Mouse (Mus musculus) liver, postnatal 0 days (tissue): ENCODE results near the gene A530064D06Rik. TPM values are rescaled to one million over a fixed set of nuclear protein-coding genes. Genes with fewer than 3 reads are reported as not detected.

Experiments used
- ATAC-seq: fragments of 200-750 bp; cut with Nextera tagmentation; 2 replicates; pipeline ENCODE4 v1.8.0; 2017; ENCODE audit warnings: mild to moderate bottlenecking, moderate library complexity
- DNase-seq: peaks from one replicate; pipeline ENCODE4 v3.0.0-alpha.2; 2016
- H3K27ac ChIP-seq: fragments of 300-500 bp; sonication (generic); 2 replicates; pipeline ENCODE4 v1.5.1; 2014; ENCODE audit warnings: antibody characterized with exemption, moderate library complexity, mild to moderate bottlenecking, low read depth
- H3K27me3 ChIP-seq: fragments of 300-500 bp; sonication (generic); 2 replicates; pipeline ENCODE4 v1.6.1; 2014; ENCODE audit warnings: low read length, control low read depth, mixed read lengths; ENCODE audit not compliant: insufficient read depth
- H3K36me3 ChIP-seq: fragments of 300-500 bp; sonication (generic); replicated peaks from 2 replicates; pipeline ENCODE4 v1.6.1; 2014; ENCODE audit warnings: mild to moderate bottlenecking, control low read depth, low read length, moderate library complexity, mixed read lengths; ENCODE audit not compliant: insufficient read depth
- H3K4me1 ChIP-seq: fragments of 300-500 bp; sonication (generic); 2 replicates; pipeline ENCODE4 v1.6.1; 2014; ENCODE audit warnings: antibody characterized with exemption, mild to moderate bottlenecking, control low read depth; ENCODE audit not compliant: insufficient read depth
- H3K4me2 ChIP-seq: fragments of 300-500 bp; sonication (generic); 2 replicates; pipeline ENCODE4 v1.6.1; 2014; ENCODE audit warnings: low read depth, mild to moderate bottlenecking, low read length, moderate library complexity, mixed read lengths
- H3K4me3 ChIP-seq: fragments of 300-500 bp; sonication (generic); 2 replicates; pipeline ENCODE4 v1.5.1; 2014; ENCODE audit warnings: low read depth, low read length
- H3K9ac ChIP-seq: fragments of 300-500 bp; sonication (generic); replicated peaks from 2 replicates; pipeline ENCODE4 v1.6.1; 2014; ENCODE audit warnings: mild to moderate bottlenecking, moderate library complexity
- H3K9me3 ChIP-seq: fragments of 300-500 bp; sonication (generic); 2 replicates; pipeline ENCODE4 v1.6.1; 2016; ENCODE audit warnings: mild to moderate bottlenecking, control low read depth, low read length, mixed read lengths
- CTCF ChIP-seq: sonication (generic); IDR thresholded peaks from 2 replicates; pipeline ENCODE4 v1.5.1; 2016; ENCODE audit warnings: antibody characterized with exemption, low read depth
- EP300 ChIP-seq: IDR thresholded peaks from 2 replicates; pipeline ENCODE4 v1.6.1; 2016; ENCODE audit warnings: antibody characterized with exemption, low read depth, mild to moderate bottlenecking
- WGBS: fragments of 180-500 bp; shearing (Covaris S2); extraction: QIAGEN DNeasy Blood & Tissue Kit; methylation state at CpG from one replicate; pipeline ENCODE4 v1.1.7; 2014; ENCODE audit not compliant: insufficient replicate concordance; 5-methylcytosine and 5-hydroxymethylcytosine counted together
- polyA plus RNA-seq: library from polyadenylated mRNA; unstranded; fragments of >200 nt; fragmentation: Nextera tagmentation; extraction: Ambion mirVana; gene quantifications from 2 replicates; pipeline ENCODE4 v1.2.1, GENCODE M21; 2015

The A530064D06Rik gene
- polyA plus RNA-seq, 1 experiment from 2014 or later: 1.7 TPM

DNA sequence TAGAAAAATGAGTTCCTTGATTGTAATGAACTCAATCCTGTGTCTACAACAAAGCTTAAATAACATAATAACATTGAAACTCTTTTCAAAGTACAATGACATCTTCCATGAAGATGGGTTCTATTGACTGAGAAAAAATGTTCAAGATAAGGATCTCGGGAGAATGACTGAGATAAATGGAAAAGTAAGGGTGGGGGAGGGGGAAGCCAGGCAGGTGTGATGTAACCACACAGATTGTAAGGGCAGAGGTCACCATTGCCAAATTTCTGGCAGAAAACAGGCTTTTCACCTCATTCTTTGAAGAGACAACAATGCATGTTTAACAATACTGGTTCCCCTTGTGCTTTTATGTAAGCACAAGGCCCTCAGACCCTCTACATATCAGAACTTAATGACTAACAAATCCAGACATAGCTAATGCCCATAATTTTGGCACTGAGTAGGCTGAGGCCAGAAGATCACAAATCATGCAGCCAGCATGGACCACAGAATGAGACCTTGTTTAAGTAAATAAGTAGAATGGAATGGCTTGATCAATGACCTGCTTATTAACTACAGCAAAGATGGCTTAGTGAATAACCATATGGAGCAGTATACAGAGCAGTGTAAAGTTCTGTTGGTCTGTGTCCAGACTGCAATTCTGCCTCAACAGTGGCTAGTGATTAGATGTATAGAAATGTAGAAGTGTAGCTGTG is 9.5 kb downstream of the A530064D06Rik start:
- H3K27ac ChIP-seq: no peak overlapping the region
- ATAC-seq (peak; percentile 82), DNase-seq (no peak)
- TF ChIP-seq CTCF: no peak
- TF ChIP-seq EP300: no peak
- H3K36me3 ChIP-seq: no peaks in the 10 kb centered on the region
- H3K4me1 ChIP-seq: no peaks in the 10 kb centered on the region
- H3K9ac ChIP-seq: no peak overlapping the region
- no peaks in the 10 kb centered on the region for H3K27me3 ChIP-seq
- no peak overlapping the region for H3K4me3 ChIP-seq
- no peaks in the 10 kb centered on the region for H3K9me3 ChIP-seq
- no peak overlapping the region for H3K4me2 ChIP-seq
- 20% methylated on average over 1 of the region's 1 CpGs for WGBS

DNA sequence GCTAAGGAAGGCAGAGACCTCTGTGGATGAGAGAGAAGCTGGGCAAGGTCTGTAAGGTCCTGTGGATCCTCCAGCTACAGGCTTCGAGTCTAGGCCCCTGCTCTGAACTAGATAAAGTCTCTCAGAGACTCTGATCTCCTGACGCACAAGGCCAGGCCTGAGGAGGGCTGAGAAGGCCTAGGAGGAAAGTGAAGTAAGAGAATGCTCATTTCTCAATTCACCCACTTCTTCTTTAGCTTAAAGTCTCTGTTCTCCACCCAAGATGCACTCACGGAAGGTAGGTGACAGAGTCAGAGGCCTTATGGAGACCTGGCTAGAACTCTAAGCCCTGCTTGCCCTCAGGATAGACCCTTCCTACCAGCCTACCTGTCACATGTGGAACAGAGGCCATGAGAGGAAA is 21.0 kb downstream of the A530064D06Rik start, which contains the start of gene 9830107B12Rik:
9830107B12Rik (minus strand) TSS at position 149 of the 400 bp plus-strand sequence.
- 56% methylated on average over 3 of the region's 3 CpGs for WGBS
- no peak within 1 kb of the TSS for H3K4me3 ChIP-seq
- H3K4me1 ChIP-seq: no peaks in the 10 kb centered on the region
- H3K27ac ChIP-seq: peak within 1 kb of the TSS; percentile 49
- TF ChIP-seq CTCF: no peak
- TF ChIP-seq EP300: no peak
- H3K9me3 ChIP-seq: no peaks in the 10 kb centered on the region
- no peaks in the 10 kb centered on the region for H3K36me3 ChIP-seq
- no peaks in the 10 kb centered on the region for H3K27me3 ChIP-seq
- peak within 1 kb of the TSS; percentile 30; the same call in 1 of the 2 replicates for H3K4me2 ChIP-seq
- DNase-seq (no peak), ATAC-seq (no peak)
- H3K9ac ChIP-seq: 0 out of 2 replicates have a peak within 1 kb of the TSS, but pooled peaks have one; percentile 26

DNA sequence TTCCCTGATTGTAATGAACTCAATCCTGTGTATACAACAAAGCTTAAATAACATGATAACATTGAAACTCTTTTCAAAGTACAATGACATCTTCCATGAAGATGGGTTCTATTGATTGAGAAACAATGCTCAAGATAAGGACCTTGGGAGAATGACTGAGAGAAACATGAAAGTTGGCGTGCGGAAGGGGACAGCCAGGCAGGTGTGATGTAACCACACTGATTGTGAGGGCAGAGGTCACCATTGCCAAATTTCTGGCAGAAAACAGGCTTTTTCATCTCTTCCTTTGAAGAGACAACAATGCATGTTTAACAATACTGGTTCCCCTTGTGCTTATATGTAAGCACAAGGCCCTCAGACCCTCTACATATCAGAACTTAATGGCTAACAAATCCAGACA is 34.3 kb downstream of the A530064D06Rik start:
- no peaks in the 10 kb centered on the region for H3K4me1 ChIP-seq
- no peak overlapping the region for H3K9ac ChIP-seq
- WGBS: 55% methylated on average over 2 of the region's 2 CpGs
- DNase-seq: no peak
- no peaks in the 10 kb centered on the region for H3K27me3 ChIP-seq
- H3K4me3 ChIP-seq: no peak overlapping the region
- 0 out of 2 replicates have a peak, but pooled peaks have one; percentile 49 for ATAC-seq
- no peaks in the 10 kb centered on the region for H3K36me3 ChIP-seq
- H3K9me3 ChIP-seq: no peaks in the 10 kb centered on the region
- H3K4me2 ChIP-seq: no peak overlapping the region
- H3K27ac ChIP-seq: no peak overlapping the region
- TF ChIP-seq CTCF (no peak), EP300 (no peak)

DNA sequence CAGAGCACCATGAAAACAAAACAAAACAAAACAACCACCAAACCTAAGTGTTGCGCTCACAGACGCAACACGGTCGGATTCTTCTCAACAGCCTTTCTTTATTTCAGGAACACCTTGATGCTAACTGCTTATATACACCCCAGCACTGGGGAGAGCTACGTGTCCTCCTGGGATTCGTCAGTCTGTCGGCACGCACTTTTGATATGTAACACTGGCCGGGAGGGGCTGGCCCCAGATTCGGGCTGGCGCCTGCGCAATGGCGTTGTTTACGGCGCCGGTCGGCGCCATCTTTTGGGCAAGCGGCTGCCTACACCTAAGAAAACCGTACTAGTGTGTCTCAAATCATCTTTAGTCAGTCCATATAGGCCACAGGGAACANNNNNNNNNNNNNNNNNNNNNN is 46.6 kb downstream of the A530064D06Rik start:
- Histone ChIP-seq H3K9ac (no peak overlapping the region), H3K9me3 (no peaks in the 10 kb centered on the region), H3K4me3 (no peak overlapping the region), H3K27me3 (no peaks in the 10 kb centered on the region), H3K27ac (no peak overlapping the region), H3K4me2 (no peak overlapping the region), H3K4me1 (peaks cover 13% of the 10 kb centered on the region), H3K36me3 (no peaks in the 10 kb centered on the region)
- 86% methylated on average over 20 of the region's 20 CpGs for WGBS
- ATAC-seq (no peak), DNase-seq (no peak)
- no peak for TF ChIP-seq EP300
- no peak for TF ChIP-seq CTCF

DNA sequence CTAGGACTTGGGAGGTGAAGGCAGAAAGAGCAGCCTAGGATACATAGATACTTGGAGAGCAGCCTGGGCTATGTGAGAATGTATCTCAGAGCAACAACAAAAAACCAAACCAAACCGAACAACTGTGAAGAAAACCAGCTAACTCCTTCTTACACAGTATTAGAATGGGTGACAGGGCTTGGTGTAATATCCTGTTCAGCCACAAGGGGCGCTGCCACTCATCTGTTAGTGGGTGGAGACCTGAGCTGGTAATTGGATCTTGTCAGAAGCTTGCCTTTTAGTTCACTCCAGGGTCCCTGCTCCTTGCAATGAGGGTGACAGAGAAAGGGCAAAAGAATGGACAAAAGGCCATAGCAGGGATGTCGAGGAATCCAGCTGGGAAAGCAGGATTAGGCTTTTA is 47.4 kb downstream of the A530064D06Rik start:
- Histone ChIP-seq H3K9me3 (no peaks in the 10 kb centered on the region), H3K27me3 (no peaks in the 10 kb centered on the region), H3K4me3 (no peak overlapping the region), H3K9ac (no peak overlapping the region), H3K27ac (no peak overlapping the region), H3K36me3 (no peaks in the 10 kb centered on the region), H3K4me2 (no peak overlapping the region), H3K4me1 (peaks cover 13% of the 10 kb centered on the region)
- peak; percentile 86 for DNase-seq
- no peak for ATAC-seq
- 14% methylated on average over 3 of the region's 3 CpGs for WGBS
- TF ChIP-seq EP300 (no peak), CTCF (peak; percentile 96)

DNA sequence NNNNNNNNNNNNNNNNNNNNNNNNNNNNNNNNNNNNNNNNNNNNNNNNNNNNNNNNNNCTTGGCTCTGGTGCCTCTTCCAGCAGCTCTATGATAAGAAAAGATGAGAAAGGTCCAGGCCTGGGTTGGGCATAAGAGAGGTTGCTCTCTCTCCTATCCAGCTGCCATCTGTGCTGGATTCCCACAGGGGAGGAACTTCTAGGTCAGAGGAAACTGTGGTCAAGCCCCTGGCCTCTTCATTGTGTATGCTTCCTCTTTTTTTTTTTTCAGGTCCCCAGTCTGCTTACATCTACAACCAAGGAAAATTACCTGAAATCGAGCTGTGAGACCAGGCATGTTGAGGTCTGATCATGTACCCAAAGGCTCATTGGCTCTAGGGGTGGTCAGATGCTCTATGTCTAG is 48.5 kb downstream of the A530064D06Rik start:
- Histone ChIP-seq H3K9me3 (0 out of 2 replicates have a peak, but pooled peaks cover 2% of the 10 kb centered on the region), H3K4me3 (no peak overlapping the region), H3K4me2 (peak overlapping the region; percentile 23; the same call in 1 of the 2 replicates), H3K9ac (no peak overlapping the region), H3K36me3 (no peaks in the 10 kb centered on the region), H3K4me1 (peaks cover 13% of the 10 kb centered on the region), H3K27ac (no peak overlapping the region), H3K27me3 (no peaks in the 10 kb centered on the region)
- DNase-seq: peak; percentile 38
- ATAC-seq: no peak
- TF ChIP-seq EP300: no peak
- TF ChIP-seq CTCF: no peak
- WGBS: 21% methylated on average over 1 of the region's 1 CpGs
